Mouse (Mus musculus): Measurements from ENCODE around the gene Osbpl3.

Gene Osbpl3

GRCm38 (mm10) chr6:50340226-50340906 is 115.6 kb downstream of the Osbpl3 start:
- DNase-seq (ENCODE audit: extremely low read depth, insufficient read length, low spot score) = no peak

GRCm38 (mm10) chr6:50337431-50337830 is 118.6 kb downstream of the Osbpl3 start:
- DNase-seq (ENCODE audit: extremely low read depth, insufficient read length, low spot score) = no peak

GRCm38 (mm10) chr6:50336376-50336775 is 119.6 kb downstream of the Osbpl3 start:
- DNase-seq (ENCODE audit: extremely low read depth, insufficient read length, low spot score) = no peak

GRCm38 (mm10) chr6:50334846-50335821 is 120.9 kb downstream of the Osbpl3 start:
- DNase-seq (ENCODE audit: extremely low read depth, insufficient read length, low spot score) = no peak

- DNase-seq (ENCODE audit: extremely low read depth, insufficient read length, low spot score) = no peak
Observed at GRCm38 (mm10) chr6:50333346-50333745, 122.7 kb downstream of the Osbpl3 start.

GRCm38 (mm10) chr6:50331477-50331876 is 124.5 kb downstream of the Osbpl3 start:
- no peak for DNase-seq (ENCODE audit: extremely low read depth, insufficient read length, low spot score)

GRCm38 (mm10) chr6:50329380-50329779 is 126.6 kb downstream of the Osbpl3 start:
- DNase-seq (ENCODE audit: extremely low read depth, insufficient read length, low spot score) = no peak

GRCm38 (mm10) chr6:50328901-50329300 is 127.1 kb downstream of the Osbpl3 start:
- DNase-seq (ENCODE audit: extremely low read depth, insufficient read length, low spot score) = no peak

- DNase-seq (ENCODE audit: extremely low read depth, insufficient read length, low spot score) = no peak
Observed at GRCm38 (mm10) chr6:50326192-50326591, 129.8 kb downstream of the Osbpl3 start.

- DNase-seq (ENCODE audit: extremely low read depth, insufficient read length, low spot score) = no peak
Observed at GRCm38 (mm10) chr6:50325485-50325884, 130.5 kb downstream of the Osbpl3 start.

- DNase-seq (ENCODE audit: extremely low read depth, insufficient read length, low spot score) = no peak
Observed at GRCm38 (mm10) chr6:50322631-50323030, 133.4 kb downstream of the Osbpl3 start.

- DNase-seq (ENCODE audit: extremely low read depth, insufficient read length, low spot score) = no peak
Observed at GRCm38 (mm10) chr6:50321739-50322138, 134.3 kb downstream of the Osbpl3 start.

- DNase-seq (ENCODE audit: extremely low read depth, insufficient read length, low spot score) = no peak
Observed at GRCm38 (mm10) chr6:50318590-50319172, 137.3 kb downstream of the Osbpl3 start.

- no peak for DNase-seq (ENCODE audit: extremely low read depth, insufficient read length, low spot score)
Observed at GRCm38 (mm10) chr6:50318150-50318549, 137.9 kb downstream of the Osbpl3 start.

GRCm38 (mm10) chr6:50316795-50317505 is 139.1 kb downstream of the Osbpl3 start:
- DNase-seq (ENCODE audit: extremely low read depth, insufficient read length, low spot score) = no peak

GRCm38 (mm10) chr6:50314406-50315071 is 141.5 kb downstream of the Osbpl3 start:
- no peak for DNase-seq (ENCODE audit: extremely low read depth, insufficient read length, low spot score)

GRCm38 (mm10) chr6:50312647-50313046 is 143.4 kb downstream of the Osbpl3 start:
- no peak for DNase-seq (ENCODE audit: extremely low read depth, insufficient read length, low spot score)

GRCm38 (mm10) chr6:50309019-50309418 is 147.0 kb downstream of the Osbpl3 start:
- DNase-seq (ENCODE audit: extremely low read depth, insufficient read length, low spot score) = no peak

GRCm38 (mm10) chr6:50306625-50307024 is 149.4 kb downstream of the Osbpl3 start:
- no peak for DNase-seq (ENCODE audit: extremely low read depth, insufficient read length, low spot score)

GRCm38 (mm10) chr6:50304949-50305491 is 151.0 kb downstream of the Osbpl3 start:
- no peak for DNase-seq (ENCODE audit: extremely low read depth, insufficient read length, low spot score)
